Mouse (Mus musculus) forebrain, embryonic 12.5 days (tissue): ENCODE data around the gene Cpa4. TPM values are rescaled to one million over a fixed set of nuclear protein-coding genes. Genes with fewer than 3 reads are reported as not detected.

Source experiments
- ATAC-seq: fragments of 200-750 bp; cut with Nextera tagmentation; 2 replicates; pipeline ENCODE4 v1.8.0; 2017; ENCODE audit warnings: moderate TSS enrichment; ENCODE audit not compliant: low FRiP score
- H3K27ac ChIP-seq: fragments of 300-500 bp; sonication (generic); 2 replicates; pipeline ENCODE4 v1.5.1; 2016; ENCODE audit warnings: mild to moderate bottlenecking
- H3K27me3 ChIP-seq: fragments of 300-500 bp; sonication (generic); 2 replicates; pipeline ENCODE4 v1.6.1; 2016; ENCODE audit warnings: mild to moderate bottlenecking
- H3K36me3 ChIP-seq: fragments of 300-500 bp; sonication (generic); replicated peaks from 2 replicates; pipeline ENCODE4 v1.6.1; 2016; ENCODE audit warnings: mild to moderate bottlenecking
- H3K4me1 ChIP-seq: fragments of 300-500 bp; sonication (generic); 2 replicates; pipeline ENCODE4 v1.6.1; 2016
- H3K4me2 ChIP-seq: fragments of 300-500 bp; sonication (generic); 2 replicates; pipeline ENCODE4 v1.6.1; 2016; ENCODE audit warnings: mild to moderate bottlenecking, moderate library complexity
- H3K4me3 ChIP-seq: fragments of 300-500 bp; sonication (generic); replicated peaks from 2 replicates; pipeline ENCODE4 v1.5.1; 2016; ENCODE audit warnings: mild to moderate bottlenecking
- H3K9ac ChIP-seq: fragments of 300-500 bp; sonication (generic); 2 replicates; pipeline ENCODE4 v1.6.1; 2016; ENCODE audit warnings: mild to moderate bottlenecking
- H3K9me3 ChIP-seq: fragments of 300-500 bp; sonication (generic); 2 replicates; pipeline ENCODE4 v1.6.1; 2016
- WGBS: fragments of 180-500 bp; shearing (Covaris S2); methylation state at CpG from one replicate; pipeline ENCODE4 v1.1.7; 2016; 5-methylcytosine and 5-hydroxymethylcytosine counted together
- polyA plus RNA-seq: library from polyadenylated mRNA; unstranded; fragments of >200 nt; fragmentation: Nextera tagmentation; extraction: Ambion mirVana; gene quantifications from 2 replicates; pipeline ENCODE4 v1.2.1, GENCODE M21; 2016

Cpa4 gene
- polyA plus RNA-seq, 1 experiment from 2014 or later, result 4.7 TPM

GRCm38 (mm10) chr6:30554092-30554491, 14.1 kb upstream of the Cpa4 start:
- H3K4me1 ChIP-seq, result peaks cover 38% of the 10 kb centered on the region

GRCm38 (mm10) chr6:30554621-30555170, 13.5 kb upstream of the Cpa4 start:
- no peak overlapping the region for H3K9ac ChIP-seq
- H3K36me3 ChIP-seq, result no peaks in the 10 kb centered on the region
- no peak for ATAC-seq
- H3K27ac ChIP-seq, result no peak overlapping the region
- H3K27me3 ChIP-seq, result no peaks in the 10 kb centered on the region
- H3K4me1 ChIP-seq, result peaks cover 32% of the 10 kb centered on the region
- WGBS, result 92% methylated on average over 5 of the region's 5 CpGs
- no peaks in the 10 kb centered on the region for H3K9me3 ChIP-seq
- no peak overlapping the region for H3K4me2 ChIP-seq
- no peak overlapping the region for H3K4me3 ChIP-seq

More at GRCm38 (mm10) chr6:30554092-30554491, 14.1 kb upstream of the Cpa4 start:
- no peak overlapping the region for H3K4me2 ChIP-seq
- WGBS, result 88% methylated on average over 5 of the region's 5 CpGs
- H3K9me3 ChIP-seq, result no peaks in the 10 kb centered on the region
- no peaks in the 10 kb centered on the region for H3K36me3 ChIP-seq
- no peaks in the 10 kb centered on the region for H3K27me3 ChIP-seq
- H3K9ac ChIP-seq, result no peak overlapping the region
- no peak for ATAC-seq
- H3K27ac ChIP-seq, result no peak overlapping the region
- H3K4me3 ChIP-seq, result no peak overlapping the region

GRCm38 (mm10) chr6:30556080-30556479, 12.1 kb upstream of the Cpa4 start:
- H3K27me3 ChIP-seq, result no peaks in the 10 kb centered on the region
- no peak overlapping the region for H3K4me3 ChIP-seq
- WGBS, result 25% methylated on average over 4 of the region's 9 CpGs
- H3K9ac ChIP-seq, result no peak overlapping the region
- H3K9me3 ChIP-seq, result no peaks in the 10 kb centered on the region
- no peak overlapping the region for H3K27ac ChIP-seq
- H3K4me1 ChIP-seq, result peaks cover 27% of the 10 kb centered on the region
- ATAC-seq, result no peak
- H3K36me3 ChIP-seq, result no peaks in the 10 kb centered on the region
- no peak overlapping the region for H3K4me2 ChIP-seq

GRCm38 (mm10) chr6:30559726-30560125, 8.4 kb upstream of the Cpa4 start:
- Histone ChIP-seq H3K36me3 (no peaks in the 10 kb centered on the region), H3K4me3 (no peak overlapping the region), H3K27ac (no peak overlapping the region), H3K27me3 (no peaks in the 10 kb centered on the region), H3K4me1 (peaks cover 4% of the 10 kb centered on the region; the same call in 1 of the 2 replicates), H3K9me3 (no peaks in the 10 kb centered on the region), H3K4me2 (no peak overlapping the region), H3K9ac (no peak overlapping the region)
- no peak for ATAC-seq
- 82% methylated on average over 1 of the region's 1 CpGs for WGBS

GRCm38 (mm10) chr6:30562132-30562531, 6.0 kb upstream of the Cpa4 start:
- H3K36me3 ChIP-seq, result no peaks in the 10 kb centered on the region

GRCm38 (mm10) chr6:30563575-30563974, 4.6 kb upstream of the Cpa4 start:
- Histone ChIP-seq H3K27ac (no peak overlapping the region), H3K4me1 (no peaks in the 10 kb centered on the region), H3K9ac (no peak overlapping the region), H3K27me3 (no peaks in the 10 kb centered on the region), H3K36me3 (no peaks in the 10 kb centered on the region), H3K4me3 (no peak overlapping the region), H3K4me2 (no peak overlapping the region), H3K9me3 (no peaks in the 10 kb centered on the region)
- ATAC-seq, result no peak
- WGBS, result 91% methylated on average over 6 of the region's 6 CpGs

More at GRCm38 (mm10) chr6:30562132-30562531, 6.0 kb upstream of the Cpa4 start:
- Histone ChIP-seq H3K9me3 (no peaks in the 10 kb centered on the region), H3K27ac (no peak overlapping the region), H3K4me2 (no peak overlapping the region), H3K4me3 (no peak overlapping the region), H3K27me3 (no peaks in the 10 kb centered on the region), H3K4me1 (no peaks in the 10 kb centered on the region), H3K9ac (no peak overlapping the region)
- no peak for ATAC-seq
- WGBS, result 82% methylated on average over 4 of the region's 4 CpGs

GRCm38 (mm10) chr6:30564051-30564450, 4.1 kb upstream of the Cpa4 start:
- Histone ChIP-seq H3K4me2 (no peak overlapping the region), H3K4me1 (no peaks in the 10 kb centered on the region), H3K36me3 (no peaks in the 10 kb centered on the region), H3K4me3 (no peak overlapping the region), H3K9me3 (no peaks in the 10 kb centered on the region), H3K9ac (no peak overlapping the region), H3K27me3 (no peaks in the 10 kb centered on the region), H3K27ac (no peak overlapping the region)
- WGBS, result 97% methylated on average over 6 of the region's 6 CpGs
- no peak for ATAC-seq

- no peak overlapping the region for H3K4me3 ChIP-seq
- peaks cover 20% of the 10 kb centered on the region for H3K4me1 ChIP-seq
- H3K27ac ChIP-seq, result no peak overlapping the region
- H3K36me3 ChIP-seq, result no peaks in the 10 kb centered on the region
- H3K9me3 ChIP-seq, result no peaks in the 10 kb centered on the region
- H3K27me3 ChIP-seq, result no peaks in the 10 kb centered on the region
- no peak overlapping the region for H3K9ac ChIP-seq
- 93% methylated on average over 10 of the region's 10 CpGs for WGBS
- H3K4me2 ChIP-seq, result no peak overlapping the region
- no peak for ATAC-seq
Observed at GRCm38 (mm10) chr6:30569331-30569730, 1.2 kb downstream of the Cpa4 start.

- no peaks in the 10 kb centered on the region for H3K36me3 ChIP-seq
- no peaks in the 10 kb centered on the region for H3K9me3 ChIP-seq
- H3K4me1 ChIP-seq, result peaks cover 22% of the 10 kb centered on the region
- no peaks in the 10 kb centered on the region for H3K27me3 ChIP-seq
- ATAC-seq, result no peak
- no peak overlapping the region for H3K4me3 ChIP-seq
- WGBS, result 94% methylated on average over 5 of the region's 5 CpGs
- no peak overlapping the region for H3K9ac ChIP-seq
- no peak overlapping the region for H3K4me2 ChIP-seq
- no peak overlapping the region for H3K27ac ChIP-seq
Observed at GRCm38 (mm10) chr6:30570012-30570411, 1.8 kb downstream of the Cpa4 start.

- Histone ChIP-seq H3K36me3 (no peaks in the 10 kb centered on the region), H3K9ac (peak overlapping the region; percentile 33; the same call in 1 of the 2 replicates), H3K4me3 (no peak overlapping the region), H3K27me3 (no peaks in the 10 kb centered on the region), H3K4me2 (peak overlapping the region; percentile 15), H3K27ac (peak overlapping the region; percentile 91), H3K4me1 (peaks cover 23% of the 10 kb centered on the region), H3K9me3 (no peaks in the 10 kb centered on the region)
- peak; percentile 95 for ATAC-seq
- 27% methylated on average over 20 of the region's 20 CpGs for WGBS
Observed at GRCm38 (mm10) chr6:30572456-30573311, 4.5 kb downstream of the Cpa4 start.

- peak overlapping the region; percentile 91 for H3K27ac ChIP-seq
- peaks cover 23% of the 10 kb centered on the region for H3K4me1 ChIP-seq
- no peak overlapping the region for H3K9ac ChIP-seq
- no peaks in the 10 kb centered on the region for H3K9me3 ChIP-seq
- H3K4me3 ChIP-seq, result no peak overlapping the region
- H3K4me2 ChIP-seq, result 0 out of 2 replicates have a peak overlapping the region, but pooled peaks have one; percentile 15
- no peaks in the 10 kb centered on the region for H3K27me3 ChIP-seq
- WGBS, result 54% methylated on average over 5 of the region's 5 CpGs
- H3K36me3 ChIP-seq, result no peaks in the 10 kb centered on the region
- ATAC-seq, result no peak
Observed at GRCm38 (mm10) chr6:30573380-30573779, 5.2 kb downstream of the Cpa4 start.

- no peak overlapping the region for H3K4me2 ChIP-seq
- no peaks in the 10 kb centered on the region for H3K9me3 ChIP-seq
- ATAC-seq, result no peak
- no peaks in the 10 kb centered on the region for H3K36me3 ChIP-seq
- 93% methylated on average over 1 of the region's 1 CpGs for WGBS
- no peak overlapping the region for H3K9ac ChIP-seq
- H3K4me3 ChIP-seq, result no peak overlapping the region
- peaks cover 31% of the 10 kb centered on the region for H3K4me1 ChIP-seq
- H3K27me3 ChIP-seq, result no peaks in the 10 kb centered on the region
- peak overlapping the region; percentile 19; the same call in 1 of the 2 replicates for H3K27ac ChIP-seq
Observed at GRCm38 (mm10) chr6:30574945-30575344, 6.8 kb downstream of the Cpa4 start.
